Mouse (Mus musculus) lung, embryonic 16.5 days (tissue): Measurements from ENCODE around the gene Llgl2. TPM values are rescaled to one million over a fixed set of nuclear protein-coding genes. Genes with fewer than 3 reads are reported as not detected.

Source experiments
- ATAC-seq: fragments of 200-750 bp; cut with Nextera tagmentation; 2 replicates; pipeline ENCODE4 v1.8.0; 2017; ENCODE audit warnings: low read depth, mild to moderate bottlenecking, moderate library complexity
- H3K27ac ChIP-seq: fragments of 300-500 bp; sonication (generic); 2 replicates; pipeline ENCODE4 v1.5.1; 2014; ENCODE audit warnings: mild to moderate bottlenecking, control low read depth, low read length
- H3K27me3 ChIP-seq: fragments of 300-500 bp; sonication (generic); 2 replicates; pipeline ENCODE4 v1.6.1; 2014; ENCODE audit warnings: low read depth, low read length, mixed read lengths; ENCODE audit not compliant: control insufficient read depth, insufficient read depth
- H3K36me3 ChIP-seq: fragments of 300-500 bp; sonication (generic); 2 replicates; pipeline ENCODE4 v1.6.1; 2014; ENCODE audit warnings: low read length; ENCODE audit not compliant: control insufficient read depth, insufficient read depth
- H3K4me1 ChIP-seq: fragments of 300-500 bp; sonication (generic); replicated peaks from 2 replicates; pipeline ENCODE4 v1.6.1; 2014; ENCODE audit warnings: low read length, mixed read lengths; ENCODE audit not compliant: control insufficient read depth, insufficient read depth
- H3K4me2 ChIP-seq: fragments of 300-500 bp; sonication (generic); 2 replicates; pipeline ENCODE4 v1.6.1; 2014; ENCODE audit warnings: low read depth, low read length, control low read depth
- H3K4me3 ChIP-seq: fragments of 300-500 bp; sonication (generic); 2 replicates; pipeline ENCODE4 v1.5.1; 2014; ENCODE audit warnings: mild to moderate bottlenecking, low read length, control low read depth
- H3K9ac ChIP-seq: fragments of 300-500 bp; sonication (generic); 2 replicates; pipeline ENCODE4 v1.6.1; 2014; ENCODE audit warnings: low read length, control low read depth
- H3K9me3 ChIP-seq: fragments of 300-500 bp; sonication (generic); 2 replicates; pipeline ENCODE4 v1.6.1; 2016; ENCODE audit warnings: low read length; ENCODE audit not compliant: control insufficient read depth
- WGBS: fragments of 180-500 bp; shearing (Covaris S2); extraction: QIAGEN DNeasy Blood & Tissue Kit; methylation state at CpG from one replicate; pipeline ENCODE4 v1.1.7; 2014; 5-methylcytosine and 5-hydroxymethylcytosine counted together
- polyA plus RNA-seq: library from polyadenylated mRNA; unstranded; fragments of >200 nt; fragmentation: Nextera tagmentation; extraction: Ambion mirVana; gene quantifications from 2 replicates; pipeline ENCODE4 v1.2.1, GENCODE M21; 2015

Gene Llgl2
- polyA plus RNA-seq, 1 experiment from 2014 or later = 45.0 TPM

DNA sequence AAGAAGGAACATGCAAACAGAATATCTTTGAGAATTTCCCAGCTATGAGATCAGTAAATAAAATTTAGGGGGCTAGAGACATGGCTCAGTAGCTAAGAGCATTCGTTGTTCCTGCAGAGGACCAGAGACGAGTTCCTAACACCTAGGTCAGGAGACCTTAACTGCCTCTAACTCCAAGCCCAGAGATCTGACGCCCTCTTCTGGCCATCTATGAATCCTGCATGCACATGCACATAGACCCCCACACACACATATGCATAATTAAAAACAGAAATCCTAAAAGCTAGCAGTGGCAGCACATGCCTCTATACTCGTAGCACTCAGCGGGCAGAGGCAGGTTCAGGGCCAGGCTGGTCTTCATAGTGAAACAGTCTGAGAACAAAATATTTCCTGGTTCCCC, 52.6 kb downstream of the Llgl2 start:
- no peaks in the 10 kb centered on the region for H3K36me3 ChIP-seq
- H3K4me2 ChIP-seq = no peak overlapping the region
- ATAC-seq = no peak
- no peaks in the 10 kb centered on the region; the same call in 1 of the 2 replicates for H3K27me3 ChIP-seq
- H3K4me3 ChIP-seq = no peak overlapping the region
- H3K9ac ChIP-seq = no peak overlapping the region
- H3K9me3 ChIP-seq = no peaks in the 10 kb centered on the region
- no peaks in the 10 kb centered on the region for H3K4me1 ChIP-seq
- no peak overlapping the region for H3K27ac ChIP-seq
- 77% methylated on average over 5 of the region's 5 CpGs for WGBS

- Histone ChIP-seq H3K4me1 (no peaks in the 10 kb centered on the region), H3K9me3 (no peaks in the 10 kb centered on the region), H3K27me3 (no peaks in the 10 kb centered on the region; the same call in 1 of the 2 replicates), H3K27ac (no peak overlapping the region), H3K4me3 (no peak overlapping the region), H3K9ac (no peak overlapping the region), H3K36me3 (no peaks in the 10 kb centered on the region), H3K4me2 (no peak overlapping the region)
- 52% methylated on average over 6 of the region's 6 CpGs for WGBS
- ATAC-seq = no peak
Measured at GRCm38 (mm10) chr11:115877174-115877755, 53.4 kb downstream of the Llgl2 start.

DNA sequence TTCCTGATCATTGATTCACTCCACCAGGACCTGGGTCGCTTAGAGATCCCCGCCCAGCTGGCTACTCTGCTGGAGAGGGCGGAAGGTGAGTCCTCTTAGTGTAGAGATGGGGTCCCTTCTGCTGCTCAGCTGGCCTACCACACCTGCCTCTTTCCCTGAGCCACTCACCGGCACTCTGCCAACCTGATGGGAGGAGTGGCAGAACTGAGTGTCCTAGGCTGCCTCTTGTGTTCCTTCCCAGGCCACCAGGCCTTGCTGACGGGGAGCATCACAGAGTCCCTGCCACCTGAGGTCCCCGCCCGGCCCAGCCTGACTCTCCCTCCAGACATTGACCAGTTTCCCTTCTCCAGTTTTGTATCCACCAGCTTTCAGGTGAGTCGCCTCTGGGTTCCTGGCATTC, 54.2 kb downstream of the Llgl2 start:
- Histone ChIP-seq H3K4me2 (no peak overlapping the region), H3K9me3 (no peaks in the 10 kb centered on the region), H3K4me3 (no peak overlapping the region), H3K36me3 (no peaks in the 10 kb centered on the region), H3K27me3 (peaks cover 3% of the 10 kb centered on the region), H3K9ac (no peak overlapping the region), H3K4me1 (no peaks in the 10 kb centered on the region), H3K27ac (no peak overlapping the region)
- ATAC-seq = no peak
- 77% methylated on average over 8 of the region's 8 CpGs for WGBS

- H3K27me3 ChIP-seq = peaks cover 6% of the 10 kb centered on the region
- H3K27ac ChIP-seq = no peak overlapping the region
- ATAC-seq = no peak
- no peaks in the 10 kb centered on the region for H3K9me3 ChIP-seq
- H3K36me3 ChIP-seq = no peaks in the 10 kb centered on the region
- no peak overlapping the region for H3K4me3 ChIP-seq
- H3K4me1 ChIP-seq = no peaks in the 10 kb centered on the region
- H3K9ac ChIP-seq = no peak overlapping the region
- no peak overlapping the region for H3K4me2 ChIP-seq
- 28% methylated on average over 5 of the region's 5 CpGs for WGBS
Measured at GRCm38 (mm10) chr11:115881002-115881401, 57.2 kb downstream of the Llgl2 start.

DNA sequence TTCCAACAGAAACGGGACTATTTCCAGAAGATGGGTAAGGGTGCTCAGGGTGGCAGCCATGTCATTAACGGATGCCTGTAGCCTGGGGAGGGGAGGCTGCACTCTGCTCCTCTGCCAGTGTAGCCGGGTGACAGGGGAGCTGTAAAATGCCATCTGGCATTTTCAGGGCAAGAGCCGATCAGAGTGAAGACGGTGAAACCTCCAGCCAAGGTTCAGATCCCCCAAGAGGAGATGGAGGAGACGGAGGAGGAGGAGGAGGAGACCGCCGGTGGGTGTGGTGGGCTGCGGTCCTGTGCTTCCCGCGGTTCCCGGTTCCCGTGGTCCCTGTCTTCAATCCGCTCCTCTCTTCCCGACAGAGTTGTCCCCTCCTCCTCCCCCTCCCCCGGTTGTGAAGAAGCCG, 59.4 kb downstream of the Llgl2 start:
- H3K9me3 ChIP-seq = no peaks in the 10 kb centered on the region
- no peaks in the 10 kb centered on the region for H3K36me3 ChIP-seq
- H3K9ac ChIP-seq = no peak overlapping the region
- H3K27ac ChIP-seq = no peak overlapping the region
- H3K4me3 ChIP-seq = no peak overlapping the region
- H3K27me3 ChIP-seq = peaks cover 6% of the 10 kb centered on the region
- no peak overlapping the region for H3K4me2 ChIP-seq
- H3K4me1 ChIP-seq = no peaks in the 10 kb centered on the region
- ATAC-seq = no peak
- WGBS = 31% methylated on average over 17 of the region's 17 CpGs

DNA sequence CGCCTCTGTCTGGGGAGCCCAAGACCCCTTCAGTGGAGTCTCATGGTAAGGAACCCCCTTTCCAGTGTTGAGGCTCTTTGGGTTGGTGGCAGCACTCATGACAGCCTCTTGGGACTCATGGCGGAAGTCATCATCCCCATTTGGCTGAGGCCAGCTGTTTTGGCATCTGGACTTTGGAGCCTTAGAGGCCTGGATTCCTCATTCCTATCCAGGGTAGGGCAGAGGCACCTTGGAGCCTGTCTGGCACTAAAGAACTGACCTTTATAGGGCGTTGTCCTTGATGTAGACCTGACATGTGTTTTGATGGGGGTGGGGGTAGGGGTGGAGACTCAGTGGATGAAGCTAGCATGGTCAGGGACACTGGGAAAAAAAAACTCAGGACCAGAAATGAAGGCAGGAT, 60.5 kb downstream of the Llgl2 start:
- H3K4me2 ChIP-seq = no peak overlapping the region
- WGBS = 87% methylated on average over 3 of the region's 3 CpGs
- H3K27me3 ChIP-seq = peaks cover 6% of the 10 kb centered on the region
- H3K4me3 ChIP-seq = no peak overlapping the region
- H3K36me3 ChIP-seq = no peaks in the 10 kb centered on the region
- H3K27ac ChIP-seq = no peak overlapping the region
- no peaks in the 10 kb centered on the region for H3K4me1 ChIP-seq
- H3K9ac ChIP-seq = no peak overlapping the region
- ATAC-seq = no peak
- no peaks in the 10 kb centered on the region for H3K9me3 ChIP-seq

DNA sequence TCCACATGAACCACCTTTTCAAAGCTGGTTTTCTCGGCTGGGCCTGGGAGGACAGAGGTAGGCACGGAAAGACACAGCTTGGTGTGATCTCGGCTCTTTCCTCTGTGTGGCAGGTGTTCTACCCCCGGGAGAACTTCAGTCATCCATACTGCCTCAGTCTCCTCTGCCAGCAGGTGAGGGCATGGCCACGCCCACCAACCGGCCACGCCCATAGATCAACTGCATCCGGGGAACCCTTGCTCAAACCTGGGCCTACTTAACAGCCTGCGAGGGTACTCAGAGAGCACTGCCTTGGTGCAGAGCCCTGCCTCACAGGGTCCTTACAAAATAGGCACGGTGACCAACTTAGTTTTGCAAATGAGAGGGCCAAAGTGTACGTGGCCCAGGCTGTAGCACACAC, 61.4 kb downstream of the Llgl2 start:
- H3K27me3 ChIP-seq = peaks cover 6% of the 10 kb centered on the region
- H3K27ac ChIP-seq = no peak overlapping the region
- no peak for ATAC-seq
- no peak overlapping the region for H3K4me3 ChIP-seq
- 71% methylated on average over 11 of the region's 11 CpGs for WGBS
- no peaks in the 10 kb centered on the region for H3K9me3 ChIP-seq
- H3K4me1 ChIP-seq = no peaks in the 10 kb centered on the region
- no peaks in the 10 kb centered on the region for H3K36me3 ChIP-seq
- no peak overlapping the region for H3K4me2 ChIP-seq
- no peak overlapping the region for H3K9ac ChIP-seq

DNA sequence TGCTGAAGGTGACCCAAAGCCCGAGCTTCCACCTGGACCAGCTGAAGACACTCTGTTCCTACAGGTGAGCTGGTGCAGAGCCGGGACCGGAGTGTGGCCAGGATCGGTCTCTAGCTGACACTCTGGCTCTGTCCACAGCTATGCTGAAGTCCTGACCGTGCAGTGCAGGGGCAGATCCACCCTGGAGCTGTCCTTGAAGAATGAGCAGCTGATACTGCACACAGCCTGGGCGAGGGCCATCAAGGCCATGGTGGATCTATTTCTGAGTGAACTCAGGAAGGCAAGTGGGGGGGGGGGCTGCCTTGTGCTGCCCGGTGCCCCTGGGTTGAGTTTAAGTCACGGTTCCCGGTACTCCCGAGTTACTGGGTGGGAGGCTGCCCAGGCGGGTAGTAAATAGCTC, 62.6 kb downstream of the Llgl2 start:
- H3K4me2 ChIP-seq = no peak overlapping the region
- 90% methylated on average over 11 of the region's 11 CpGs for WGBS
- no peak for ATAC-seq
- H3K27me3 ChIP-seq = peaks cover 6% of the 10 kb centered on the region
- no peak overlapping the region for H3K27ac ChIP-seq
- H3K9me3 ChIP-seq = no peaks in the 10 kb centered on the region
- peaks cover 4% of the 10 kb centered on the region; the same call in 1 of the 2 replicates for H3K4me1 ChIP-seq
- no peak overlapping the region for H3K4me3 ChIP-seq
- H3K36me3 ChIP-seq = no peaks in the 10 kb centered on the region
- H3K9ac ChIP-seq = no peak overlapping the region

DNA sequence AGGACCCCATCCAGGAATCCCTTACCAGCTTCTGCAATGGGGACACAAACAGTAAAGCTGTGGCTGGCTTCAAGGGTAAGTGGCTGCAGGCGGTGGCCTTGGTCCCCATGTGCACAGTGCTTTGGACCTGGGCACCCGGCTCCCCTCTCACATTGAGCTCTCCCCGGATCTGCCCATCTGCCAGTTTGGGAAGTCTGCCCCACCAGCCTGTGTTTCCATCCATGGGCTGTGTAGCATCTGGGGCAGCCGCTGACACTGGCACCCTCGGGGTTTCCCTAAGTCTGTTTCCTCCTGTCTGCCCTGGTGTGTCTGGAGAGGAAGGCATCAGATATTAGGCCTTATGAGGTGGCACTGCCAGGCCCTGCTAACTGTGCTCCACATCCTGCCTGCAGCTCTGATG, 64.2 kb downstream of the Llgl2 start:
- H3K4me2 ChIP-seq = no peak overlapping the region

DNA sequence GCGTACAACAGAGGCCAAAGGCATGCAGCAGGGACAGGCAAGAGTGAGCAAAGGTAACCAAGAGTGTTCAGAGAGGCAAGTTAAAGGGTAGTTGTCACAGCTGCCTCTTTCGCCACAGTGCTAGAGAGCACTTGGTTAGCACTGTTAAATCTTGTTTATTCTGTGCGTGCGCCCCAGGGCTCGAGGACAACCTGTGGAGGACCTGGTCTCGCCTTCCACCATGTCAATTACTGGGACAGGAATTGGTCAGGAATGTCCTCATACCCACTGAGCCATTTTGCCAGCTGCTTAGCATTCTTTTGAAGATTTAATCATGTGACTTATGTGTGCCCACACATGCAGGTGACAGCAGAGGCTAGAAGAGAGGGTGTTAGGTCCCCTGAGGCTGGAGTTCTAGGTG, 65.3 kb downstream of the Llgl2 start:
- WGBS = 56% methylated on average over 6 of the region's 6 CpGs
- no peak overlapping the region for H3K4me2 ChIP-seq
- H3K9ac ChIP-seq = no peak overlapping the region
- no peak overlapping the region for H3K27ac ChIP-seq
- peaks cover 4% of the 10 kb centered on the region; the same call in 1 of the 2 replicates for H3K36me3 ChIP-seq
- no peaks in the 10 kb centered on the region for H3K27me3 ChIP-seq
- H3K4me3 ChIP-seq = no peak overlapping the region
- ATAC-seq = peak; percentile 26; the same call in 1 of the 2 replicates
- H3K4me1 ChIP-seq = peaks cover 4% of the 10 kb centered on the region; the same call in 1 of the 2 replicates
- H3K9me3 ChIP-seq = no peaks in the 10 kb centered on the region

More for the DNA sequence above, 64.2 kb downstream of the Llgl2 start:
- Histone ChIP-seq H3K36me3 (no peaks in the 10 kb centered on the region), H3K9me3 (no peaks in the 10 kb centered on the region), H3K27ac (no peak overlapping the region), H3K4me1 (peaks cover 4% of the 10 kb centered on the region; the same call in 1 of the 2 replicates), H3K9ac (no peak overlapping the region), H3K27me3 (peaks cover 4% of the 10 kb centered on the region), H3K4me3 (no peak overlapping the region)
- no peak for ATAC-seq
- WGBS = 85% methylated on average over 5 of the region's 5 CpGs
